Mouse (Mus musculus) gastrocnemius, adult 8-10 months (tissue): ENCODE data around the gene Egfl7. TPM values are rescaled to one million over a fixed set of nuclear protein-coding genes. Genes with fewer than 3 reads are reported as not detected.

ENCODE experiments used
- DNase-seq, 2 experiments: peaks; one replicate each; pipeline ENCODE4 v3.0.0; 2022; ENCODE audit warnings: low spot score in 2 of 2
- total RNA-seq, 4 experiments: library from RNA; stranded (reverse); gene quantifications; 2 replicates each; pipeline ENCODE4 v1.2.4; 2022

Gene Egfl7
- total RNA-seq, 4 experiments from 2014 or later: 28.7 to 37.4 (median 31.6) TPM

DNA sequence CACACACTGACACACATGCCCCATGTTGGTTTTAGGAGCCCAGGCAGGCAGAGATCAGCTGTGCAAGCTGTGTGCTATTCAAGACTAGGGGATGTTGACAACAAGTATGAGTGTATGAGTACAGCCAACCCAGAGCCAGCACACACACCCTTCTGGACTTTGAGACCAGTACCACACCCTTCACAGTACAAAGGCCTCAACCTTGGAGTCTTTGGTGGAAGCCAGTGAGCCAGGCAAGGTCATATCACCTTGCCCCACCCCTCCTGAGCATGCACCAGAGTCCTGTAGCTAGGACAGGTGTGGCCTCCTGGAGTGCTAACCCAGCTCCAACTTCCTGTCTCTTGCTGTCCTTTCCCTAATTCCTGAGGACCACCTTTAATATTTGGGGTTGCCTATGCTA, 31.2 kb downstream of the Egfl7 start:
- no peak for DNase-seq

DNA sequence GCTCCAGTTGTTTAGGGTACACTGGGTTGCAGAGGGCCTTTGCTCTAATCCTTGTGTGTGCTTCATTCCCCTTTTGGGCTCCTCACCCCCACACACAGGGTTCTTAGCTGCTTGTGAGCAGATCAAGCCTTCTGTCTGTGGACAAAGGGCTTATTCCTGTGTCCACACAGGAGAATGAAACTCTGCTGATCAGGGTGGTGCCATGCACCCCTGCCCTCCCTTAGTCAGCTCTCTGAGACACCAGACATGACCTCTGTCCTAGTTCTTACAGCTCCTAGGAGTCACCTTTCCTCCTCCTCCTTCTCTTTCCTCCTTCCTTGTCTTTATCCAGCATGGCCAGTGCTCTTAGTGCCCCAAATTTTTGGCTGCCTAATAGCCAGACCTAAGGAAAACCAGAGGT, 32.1 kb downstream of the Egfl7 start:
- no peak for DNase-seq

DNA sequence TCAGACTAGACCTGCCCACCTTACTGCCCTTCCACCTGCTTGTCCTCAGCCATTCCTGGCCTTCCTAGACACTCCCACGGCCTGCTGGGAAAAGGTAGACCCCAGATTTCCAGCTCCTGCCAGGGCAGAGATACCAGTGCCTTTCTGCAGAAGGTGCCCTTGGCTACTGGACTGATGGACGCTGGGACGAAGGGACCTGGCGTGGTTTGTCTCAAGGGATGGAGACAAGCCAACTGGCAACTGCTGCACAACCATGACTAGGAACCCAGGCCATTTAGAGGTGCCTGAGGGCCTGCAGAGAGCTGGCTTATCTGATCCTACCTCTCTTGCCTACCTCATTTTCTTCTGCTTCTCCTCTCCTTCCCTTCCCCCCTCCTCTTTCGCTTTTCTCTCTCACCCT, 35.1 kb downstream of the Egfl7 start:
- DNase-seq: no peak

DNA sequence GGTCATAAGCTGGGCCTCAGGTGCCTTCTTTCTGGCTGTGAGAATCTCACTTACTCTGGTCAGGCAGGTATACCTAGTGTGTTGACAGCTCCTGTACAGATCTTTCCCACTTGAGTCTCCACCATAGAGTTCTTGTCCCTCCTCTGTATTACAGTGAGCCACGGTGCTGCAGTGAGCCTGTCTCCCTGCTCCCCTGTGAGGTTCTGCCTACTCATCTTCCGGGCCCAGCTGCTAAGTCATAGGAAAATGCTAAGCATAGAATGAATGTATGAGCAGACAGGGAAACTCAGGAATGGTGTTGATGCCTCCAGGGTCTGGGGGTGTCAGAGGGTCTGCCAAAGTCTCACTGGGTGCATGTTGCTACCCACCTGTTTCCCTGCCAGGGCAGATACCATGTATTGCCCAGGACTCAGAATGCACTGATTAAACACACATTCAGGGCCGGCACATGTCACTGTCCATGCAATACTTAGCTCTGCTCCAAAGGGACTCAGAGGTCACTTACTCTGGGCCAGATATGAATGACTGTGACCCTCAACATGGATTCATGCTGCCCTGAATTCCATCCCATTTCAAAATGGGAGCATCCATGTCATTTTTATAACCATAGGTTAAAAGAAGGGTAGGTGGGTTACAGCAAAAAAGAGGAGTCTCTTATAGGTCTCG, 35.8 kb downstream of the Egfl7 start:
- no peak for DNase-seq

DNA sequence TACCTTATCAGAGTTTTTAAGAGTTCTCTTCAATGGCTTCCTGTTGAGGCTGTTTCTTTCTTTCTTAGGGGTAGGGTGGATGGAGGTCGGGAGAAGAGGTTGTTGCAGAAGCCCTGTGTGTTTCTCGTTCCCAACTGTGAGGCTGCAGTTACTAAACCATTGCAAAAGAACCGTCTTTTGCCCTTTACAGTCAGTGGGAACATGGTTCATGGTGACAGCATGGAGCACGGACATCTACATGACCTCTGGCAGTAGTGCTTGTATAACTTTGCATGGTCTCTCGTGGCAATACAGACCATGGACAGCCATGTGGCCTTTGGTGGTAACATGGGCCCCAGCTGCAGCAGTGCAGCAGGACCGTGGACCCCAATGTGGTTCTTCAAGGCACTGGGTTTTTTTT, 37.5 kb downstream of the Egfl7 start:
- DNase-seq: no peak

DNA sequence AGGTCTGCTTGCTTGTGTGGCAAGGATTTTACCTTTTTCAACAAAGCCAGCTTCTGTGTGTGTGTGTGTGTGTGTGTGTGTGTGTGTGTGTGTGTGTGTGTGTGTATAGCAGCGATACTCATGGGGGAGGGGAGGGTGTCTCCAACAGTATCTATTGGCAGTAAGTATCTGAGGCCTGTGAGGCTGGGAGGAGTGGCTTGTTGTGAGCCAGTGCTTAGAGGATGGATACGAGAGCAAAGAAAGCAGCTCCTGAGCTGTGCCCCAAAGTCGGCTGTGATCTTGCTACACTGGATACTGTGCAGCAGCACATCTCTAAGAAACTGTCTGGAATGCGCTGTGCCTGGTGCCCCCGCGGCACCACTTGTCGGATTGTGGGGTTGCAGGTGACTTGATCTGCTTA, 38.1 kb downstream of the Egfl7 start:
- no peak for DNase-seq

DNA sequence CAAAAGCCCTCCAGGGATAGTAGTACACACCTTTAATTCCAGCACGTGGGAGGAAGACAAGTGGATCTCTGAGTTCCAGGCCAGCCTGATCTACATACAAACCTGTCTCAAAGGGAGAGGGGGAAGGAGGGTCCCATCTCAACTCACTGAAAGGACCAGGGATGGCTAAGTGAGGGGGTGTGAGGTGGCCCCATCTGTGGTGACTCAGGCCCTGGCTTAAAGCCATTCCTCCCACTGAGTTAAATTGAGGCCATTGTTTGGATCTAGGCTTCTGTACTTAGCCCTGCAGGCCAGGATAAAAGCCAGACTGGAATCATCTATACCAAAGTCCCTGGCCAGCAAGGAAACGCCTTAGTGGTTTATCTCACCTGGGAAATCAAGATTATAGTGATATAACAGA, 41.4 kb downstream of the Egfl7 start:
- DNase-seq: no peak

DNA sequence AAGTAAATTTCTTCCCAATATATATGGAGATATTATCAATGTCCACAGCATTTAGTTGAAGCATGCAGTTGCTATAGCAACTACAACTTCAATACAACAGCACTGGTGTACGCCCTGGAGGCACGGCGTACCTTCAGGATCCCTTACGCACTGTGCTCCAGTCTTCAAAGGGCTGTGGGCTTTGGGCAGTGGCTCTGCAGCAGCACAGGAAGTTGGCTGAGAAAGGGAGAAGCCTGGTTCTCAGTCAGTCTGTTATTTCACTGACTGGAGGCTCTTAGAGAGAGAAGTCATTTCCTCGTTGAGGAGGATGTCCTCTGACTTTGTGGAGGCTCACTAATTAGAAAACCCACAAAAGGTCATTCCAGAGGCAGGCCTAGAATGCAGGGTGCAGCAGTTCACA, 43.2 kb downstream of the Egfl7 start:
- no peak for DNase-seq

DNA sequence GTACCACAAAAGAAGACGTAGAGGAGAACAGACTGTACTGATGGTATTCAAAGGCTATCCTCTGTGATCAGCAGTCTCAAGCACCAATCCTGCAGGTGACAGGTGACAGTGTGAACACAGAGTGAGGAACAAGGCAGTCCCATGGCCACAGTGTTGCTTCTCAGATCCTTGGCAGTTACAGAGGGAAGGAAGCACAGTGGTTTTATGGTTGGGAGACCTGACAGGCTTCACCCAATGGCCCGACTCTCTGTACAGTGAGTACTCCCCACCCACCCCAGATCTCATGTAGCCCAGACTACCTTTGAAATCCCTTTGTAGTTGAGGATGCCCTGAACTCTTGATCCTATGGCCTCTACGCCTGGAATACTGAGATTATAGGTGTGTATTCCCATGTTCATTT, 45.6 kb downstream of the Egfl7 start:
- no peak for DNase-seq

DNA sequence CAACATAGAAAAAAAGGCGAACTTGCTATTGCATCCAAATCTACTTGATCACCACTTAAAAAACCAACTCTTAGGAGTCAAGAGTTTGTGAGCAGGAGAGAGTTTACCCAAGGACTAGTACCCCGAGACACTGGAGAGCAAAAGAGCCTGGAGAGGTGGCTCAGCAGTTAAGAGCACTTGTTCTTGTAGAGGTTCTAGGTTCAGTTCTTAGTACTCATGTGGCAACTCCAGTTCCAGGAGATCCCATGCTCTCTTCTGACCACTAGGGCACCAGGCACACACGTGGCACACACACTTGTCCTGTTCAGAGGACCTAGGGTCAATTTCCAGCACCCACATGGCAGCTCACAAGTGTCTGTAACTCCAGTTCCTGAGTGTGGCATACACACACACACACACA, 46.3 kb downstream of the Egfl7 start:
- no peak for DNase-seq

DNA sequence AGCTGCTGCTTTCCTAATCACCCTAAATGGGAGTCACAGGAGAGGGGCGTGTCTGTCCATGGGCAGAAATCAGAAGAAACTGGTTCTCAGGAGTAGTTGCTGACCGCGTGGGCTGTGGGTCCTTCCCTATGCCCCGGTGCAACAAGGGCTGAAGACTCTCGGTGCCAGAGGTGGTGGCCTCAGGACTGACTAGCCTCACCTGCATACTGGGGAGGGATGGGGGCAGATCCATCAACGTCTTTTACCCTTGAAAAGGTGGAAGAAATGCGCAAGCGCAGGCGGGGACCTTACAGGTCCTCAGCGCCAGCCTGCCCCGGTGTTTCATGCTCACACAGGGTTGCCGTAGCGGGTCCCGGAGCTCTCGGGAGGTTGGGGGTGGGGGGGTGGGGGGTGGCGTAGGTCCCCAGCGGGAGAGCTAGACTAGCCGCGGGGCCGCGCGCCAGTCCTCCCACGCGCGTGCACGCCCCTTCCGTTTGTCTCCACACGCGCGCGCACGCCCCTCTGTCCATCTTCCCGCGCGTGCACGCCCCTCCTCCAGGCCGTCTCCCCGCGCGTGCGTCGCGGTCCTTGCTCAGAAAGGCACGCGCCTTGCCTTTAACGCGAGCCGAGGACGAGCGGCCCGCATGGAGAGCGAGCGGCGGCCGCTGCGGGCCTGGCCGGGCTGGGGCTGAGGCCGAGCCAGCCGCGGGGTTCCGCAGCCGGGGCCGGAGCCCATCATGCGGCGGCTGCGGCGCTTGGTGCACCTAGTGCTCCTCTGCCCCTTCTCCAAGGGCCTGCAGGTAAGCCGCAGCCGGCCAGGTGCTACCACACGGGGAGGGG, 48.3 kb downstream of the Egfl7 start, which contains the start of gene Fam69b:
Fam69b (plus strand) TSS at position 537 of the 819 bp plus-strand sequence.
- peak; percentile 33 to 56 for DNase-seq

DNA sequence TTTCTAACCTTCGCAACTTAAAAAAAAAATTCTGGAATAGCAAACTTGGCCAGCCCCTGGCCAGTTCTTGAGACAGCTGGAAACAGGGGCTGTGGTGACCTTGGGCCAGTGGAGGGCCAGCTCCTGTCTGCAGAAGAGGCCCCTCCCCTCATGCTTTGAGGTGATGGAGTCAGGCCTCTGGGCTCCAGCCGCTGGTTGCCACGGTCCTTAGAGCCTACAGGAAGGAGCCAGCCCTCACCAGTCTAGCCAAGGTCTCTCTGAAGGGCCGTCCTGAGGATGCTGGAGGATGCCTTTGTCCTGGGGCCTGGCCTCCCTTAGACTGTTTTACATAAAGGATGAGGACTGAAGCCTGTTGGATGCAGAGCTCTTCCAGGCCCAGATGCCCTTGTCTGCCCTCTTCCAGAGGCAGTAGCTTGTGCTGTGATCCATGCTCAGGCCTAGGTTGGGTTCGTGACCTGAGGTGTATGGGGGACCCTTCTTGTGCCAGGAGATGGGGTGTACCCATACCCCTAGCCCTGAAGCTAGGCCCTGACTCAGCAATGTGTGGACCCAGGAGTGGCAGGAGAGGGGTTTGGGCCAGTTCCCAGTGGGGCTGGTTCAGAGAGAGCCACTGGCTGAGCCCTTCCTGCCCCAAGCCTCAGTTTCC, 49.1 kb downstream of the Egfl7 start:
- no peak for DNase-seq

DNA sequence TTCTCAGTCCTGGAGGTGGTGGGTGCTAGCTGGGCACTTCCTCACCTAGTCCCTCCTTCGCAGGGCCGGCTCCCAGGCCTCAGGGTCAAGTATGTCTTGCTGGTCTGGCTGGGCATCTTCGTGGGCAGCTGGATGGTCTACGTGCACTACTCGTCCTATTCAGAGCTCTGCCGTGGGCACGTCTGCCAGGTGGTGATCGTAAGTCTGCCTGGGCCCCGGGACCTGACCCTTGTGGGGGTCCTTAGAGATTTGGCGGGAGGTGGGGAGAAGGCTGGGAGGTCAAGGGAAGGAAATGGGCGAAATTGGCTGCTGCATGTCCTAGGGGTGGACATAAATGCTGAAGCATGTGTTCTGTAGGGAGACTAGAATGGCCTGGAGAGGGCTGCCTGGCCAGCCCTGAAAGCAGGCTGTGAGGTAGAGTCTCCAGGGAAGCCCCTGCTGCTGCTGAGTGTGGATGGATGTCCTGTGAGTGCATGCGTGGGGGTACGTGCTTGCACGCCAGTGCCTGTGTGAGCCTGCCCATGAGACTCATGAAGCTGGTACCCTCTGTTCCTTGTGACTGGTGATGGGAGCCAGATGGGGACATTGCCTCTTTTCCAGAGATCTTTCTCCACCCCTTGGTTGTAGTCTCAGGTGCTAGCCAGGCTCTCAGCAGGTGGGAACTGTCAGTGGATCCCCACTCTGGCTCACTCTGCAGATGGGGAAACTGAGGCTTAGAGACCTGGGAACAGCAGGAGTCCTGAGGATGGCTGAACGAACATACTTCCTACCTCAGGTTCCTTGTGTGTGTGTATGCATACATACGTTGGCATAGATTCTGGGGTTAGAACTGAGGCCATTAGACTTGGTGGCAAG, 53.0 kb downstream of the Egfl7 start:
- DNase-seq: no peak

DNA sequence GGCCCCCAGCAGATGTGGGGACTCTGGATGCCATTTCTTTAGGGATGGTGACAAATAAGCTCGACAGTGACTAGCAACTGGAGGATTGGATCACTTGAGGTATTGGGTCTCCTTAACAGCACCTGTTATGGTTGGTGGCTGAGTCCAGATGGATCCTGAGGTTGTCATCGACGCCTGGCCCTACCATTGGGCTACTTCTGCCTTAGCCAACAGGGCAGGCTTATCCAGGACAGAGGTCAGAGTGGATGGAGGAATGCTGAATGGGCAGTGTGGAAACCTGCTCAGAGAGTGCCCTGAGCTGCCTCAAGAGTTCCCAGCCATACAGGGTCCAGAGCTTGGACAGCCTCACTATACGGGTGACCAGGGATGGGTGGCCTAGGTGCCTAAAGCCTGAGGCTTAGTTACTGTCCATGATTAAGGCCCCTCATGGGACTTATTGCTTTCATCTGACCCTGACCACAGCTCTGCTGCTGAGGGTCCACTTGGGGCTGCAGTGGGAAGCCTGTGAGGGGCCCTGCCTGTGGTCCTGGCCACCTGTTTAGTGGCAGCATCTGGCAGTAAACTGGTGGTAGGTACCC, 54.2 kb downstream of the Egfl7 start:
- no peak for DNase-seq

DNA sequence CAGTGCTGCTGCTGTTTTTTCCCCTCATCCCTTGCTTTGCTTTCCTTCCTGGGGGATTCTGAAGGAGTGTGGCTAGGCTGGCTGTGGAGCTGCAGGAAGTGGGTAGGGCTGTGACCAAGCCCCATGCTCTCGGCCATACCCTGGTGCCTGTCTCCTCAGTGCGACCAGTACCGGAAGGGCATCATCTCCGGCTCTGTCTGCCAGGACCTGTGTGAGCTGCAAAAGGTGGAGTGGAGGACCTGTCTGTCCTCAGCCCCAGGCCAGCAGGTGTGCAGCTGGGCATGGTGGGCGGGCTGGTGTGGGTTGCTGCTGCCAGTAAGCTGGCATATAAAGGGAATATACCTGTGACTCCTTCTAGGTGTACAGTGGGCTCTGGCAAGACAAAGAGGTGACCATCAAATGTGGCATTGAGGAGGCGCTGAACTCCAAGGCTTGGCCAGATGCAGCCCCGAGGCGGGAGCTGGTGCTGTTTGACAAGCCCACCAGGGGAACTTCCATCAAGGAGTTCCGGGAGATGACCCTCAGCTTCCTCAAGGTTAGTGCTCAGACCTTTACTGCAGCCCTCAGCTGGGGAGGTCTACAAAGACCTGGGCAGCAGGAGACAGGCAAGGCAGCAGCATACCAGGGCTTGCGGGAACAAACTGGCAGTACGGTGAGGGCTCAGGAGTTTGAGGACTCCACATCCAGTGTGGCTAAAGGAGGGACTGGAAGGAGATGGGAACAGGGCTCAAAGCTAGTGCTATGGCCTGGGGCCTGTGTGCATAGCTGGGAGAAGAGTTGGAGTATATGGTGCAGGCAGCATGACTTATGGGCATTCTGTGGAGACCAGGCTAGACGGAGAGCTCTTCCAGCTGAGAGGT, 55.0 kb downstream of the Egfl7 start:
- no peak for DNase-seq

DNA sequence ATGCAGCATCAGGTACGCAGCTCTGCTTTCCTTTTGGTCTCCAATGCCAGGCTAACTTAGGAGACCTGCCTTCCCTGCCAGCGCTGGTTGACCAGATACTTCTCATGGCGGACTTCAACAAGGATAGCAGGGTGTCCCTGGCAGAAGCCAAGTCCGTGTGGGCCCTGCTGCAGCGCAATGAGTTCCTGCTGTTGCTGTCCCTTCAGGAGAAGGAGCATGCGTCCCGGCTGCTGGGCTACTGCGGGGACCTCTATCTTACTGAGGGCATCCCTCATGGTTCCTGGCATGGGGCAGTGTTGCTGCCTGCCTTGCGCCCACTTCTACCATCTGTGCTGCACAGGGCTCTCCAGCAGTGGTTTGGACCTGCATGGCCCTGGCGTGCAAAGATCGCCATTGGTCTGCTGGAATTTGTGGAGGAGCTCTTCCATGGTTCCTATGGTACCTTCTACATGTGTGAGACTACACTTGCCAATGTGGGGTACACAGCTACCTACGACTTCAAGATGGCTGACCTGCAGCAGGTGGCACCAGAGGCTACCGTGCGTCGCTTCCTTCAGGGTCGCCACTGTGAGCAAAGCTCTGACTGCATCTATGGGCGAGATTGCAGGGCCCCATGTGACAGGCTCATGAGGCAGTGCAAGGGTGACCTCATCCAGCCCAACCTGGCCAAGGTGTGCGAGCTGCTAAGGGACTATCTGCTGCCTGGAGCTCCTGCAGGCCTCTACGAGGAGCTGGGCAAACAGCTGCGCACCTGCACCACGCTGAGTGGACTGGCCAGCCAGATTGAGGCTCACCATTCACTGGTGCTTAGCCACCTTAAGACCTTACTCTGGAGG, 55.9 kb downstream of the Egfl7 start:
- no peak for DNase-seq

DNA sequence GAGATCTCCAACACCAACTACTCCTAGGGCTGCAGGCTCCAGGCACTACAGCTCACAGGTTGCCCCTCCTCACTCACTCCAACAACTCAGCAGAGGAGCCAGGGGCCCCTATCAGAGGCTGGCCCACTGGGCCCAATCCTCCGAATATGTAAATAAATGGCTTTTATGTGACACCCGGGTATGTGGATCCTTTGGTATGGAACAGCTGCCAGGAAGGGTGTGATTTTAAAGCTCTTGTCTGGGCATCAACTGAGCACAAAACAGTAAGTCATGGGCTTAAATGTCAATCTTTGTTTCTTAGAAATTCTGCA, 56.5 kb downstream of the Egfl7 start:
- DNase-seq: no peak

DNA sequence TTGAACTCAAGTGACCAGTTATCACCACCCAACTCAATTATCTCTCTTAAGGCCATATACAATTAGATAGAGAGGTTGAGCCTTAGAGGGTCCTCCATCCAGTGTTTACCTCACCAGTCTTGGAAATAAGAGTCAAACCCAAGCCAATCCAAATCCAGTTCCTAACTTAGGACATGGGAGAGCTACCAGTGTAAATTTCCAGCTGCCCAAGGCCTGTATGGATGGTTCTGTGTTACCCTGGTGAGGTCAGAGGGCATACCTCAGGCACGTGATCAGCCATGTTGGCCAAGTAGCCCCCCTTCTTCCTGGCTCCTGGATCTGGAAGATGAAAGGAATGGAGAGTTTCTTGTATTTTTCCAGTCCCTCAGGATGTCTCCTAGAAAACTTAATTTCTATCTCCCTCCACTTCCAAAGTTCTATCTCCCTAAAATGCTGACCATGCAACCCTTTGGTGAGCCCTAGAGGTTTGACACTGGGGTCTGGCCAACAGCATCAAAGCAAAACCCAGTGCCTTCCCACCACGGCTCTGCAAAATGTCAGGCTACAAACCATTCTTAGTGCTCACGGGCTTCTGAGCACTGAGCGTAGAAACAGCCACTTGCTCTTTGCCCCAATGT, 57.6 kb downstream of the Egfl7 start:
- DNase-seq: no peak

DNA sequence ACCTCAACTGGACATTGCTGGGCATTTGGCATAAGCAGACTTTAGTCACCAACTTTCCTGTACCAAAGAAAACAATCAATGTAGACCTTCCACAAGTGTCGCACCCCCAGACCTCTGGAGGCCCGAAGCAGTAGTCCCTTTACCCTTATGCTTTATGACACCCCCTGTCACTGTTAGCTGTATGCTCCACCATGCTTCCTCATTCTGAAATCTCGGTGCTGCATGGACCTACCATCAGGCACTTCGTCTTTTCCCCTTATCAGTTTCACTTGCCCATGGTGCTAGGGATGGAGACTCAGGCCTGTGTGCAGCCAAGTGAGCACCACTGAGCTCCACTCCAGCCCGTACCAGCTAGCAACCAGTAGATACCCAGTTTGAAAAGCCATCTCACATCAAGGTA, 58.2 kb downstream of the Egfl7 start:
- DNase-seq: no peak
